Mouse (Mus musculus): ENCODE data around the gene Zfp750. TPM values are rescaled to one million over a fixed set of nuclear protein-coding genes. Genes with fewer than 3 reads are reported as not detected.

Gene Zfp750
- total RNA-seq, 1 experiment from 2014 or later = 1.8 TPM

GRCm38 (mm10) chr11:121542471-121542870 is 23.3 kb upstream of the Zfp750 start:
- DNase-seq = peak; percentile 65

- no peak for DNase-seq
Measured at GRCm38 (mm10) chr11:121536528-121536927, 17.4 kb upstream of the Zfp750 start.

- no peak for DNase-seq
Measured at GRCm38 (mm10) chr11:121529747-121530146, 10.6 kb upstream of the Zfp750 start.

- no peak for DNase-seq
Measured at GRCm38 (mm10) chr11:121524191-121524590, 5.1 kb upstream of the Zfp750 start.

GRCm38 (mm10) chr11:121522156-121522762 is 3.1 kb upstream of the Zfp750 start:
- no peak for DNase-seq

- DNase-seq = no peak
Measured at GRCm38 (mm10) chr11:121520761-121521160, 1.6 kb upstream of the Zfp750 start.

- no peak for DNase-seq
Measured at GRCm38 (mm10) chr11:121519703-121520102, 570 bp upstream of the Zfp750 start.

GRCm38 (mm10) chr11:121517687-121518465 is 1.3 kb downstream of the Zfp750 start:
- DNase-seq = peak; percentile 73

- DNase-seq = no peak
Measured at GRCm38 (mm10) chr11:121516906-121517305, 2.2 kb downstream of the Zfp750 start.

GRCm38 (mm10) chr11:121515996-121516395 is 3.1 kb downstream of the Zfp750 start:
- no peak for DNase-seq

- DNase-seq = no peak
Measured at GRCm38 (mm10) chr11:121512896-121513572, 6.1 kb downstream of the Zfp750 start.

GRCm38 (mm10) chr11:121510512-121511246 is 8.5 kb downstream of the Zfp750 start:
- DNase-seq = no peak

GRCm38 (mm10) chr11:121508478-121508877 is 10.7 kb downstream of the Zfp750 start:
- no peak for DNase-seq

GRCm38 (mm10) chr11:121502000-121502860 is 16.9 kb downstream of the Zfp750 start:
- no peak for DNase-seq

GRCm38 (mm10) chr11:121501525-121501924 is 17.6 kb downstream of the Zfp750 start:
- no peak for DNase-seq

- no peak for DNase-seq
Measured at GRCm38 (mm10) chr11:121500595-121500994, 18.5 kb downstream of the Zfp750 start.

- no peak for DNase-seq
Measured at GRCm38 (mm10) chr11:121490651-121491050, 28.5 kb downstream of the Zfp750 start.

GRCm38 (mm10) chr11:121485882-121486281 is 33.3 kb downstream of the Zfp750 start:
- DNase-seq = no peak

GRCm38 (mm10) chr11:121481129-121481528 is 38.0 kb downstream of the Zfp750 start:
- DNase-seq = no peak

- DNase-seq = no peak
Measured at GRCm38 (mm10) chr11:121479476-121480203, 39.5 kb downstream of the Zfp750 start.

Measured in adrenal gland, postnatal 14 days (tissue).